Mouse (Mus musculus) myocyte (in vitro differentiated cells): ENCODE measurements around the gene Bbs1.
"Not testable (repeated sequence)": the region's sequence is repeated elsewhere in the genome, so short reads cannot be mapped to it uniquely, and the experiment has no call there.

Experiments
- CEBPB ChIP-seq: IDR thresholded peaks from 2 replicates; pipeline ENCODE4 v1.6.1; 2011; ENCODE audit warnings: mild to moderate bottlenecking, moderate library complexity; ENCODE audit not compliant: poor library complexity, insufficient read depth, severe bottlenecking
- E2F4 ChIP-seq: IDR thresholded peaks from one replicate; pipeline ENCODE4 v1.6.1; 2011; ENCODE audit warnings: mild to moderate bottlenecking, control low read depth, moderate library complexity; ENCODE audit not compliant: insufficient read depth
- MYOD1 ChIP-seq, 3 experiments: IDR thresholded peaks; one replicate each; pipeline ENCODE4 v1.6.1; 2011; ENCODE audit warnings: control low read depth in 2 of 3, low read depth in 2 of 3, mild to moderate bottlenecking in 2 of 3, moderate library complexity in 1 of 3; ENCODE audit not compliant: insufficient read length in 2 of 3, control insufficient read depth in 1 of 3
- POLR2A ChIP-seq: IDR thresholded peaks from one replicate; pipeline ENCODE4 v1.6.1; 2011; ENCODE audit warnings: low read depth, mild to moderate bottlenecking, control low read depth, moderate library complexity; ENCODE audit not compliant: insufficient read length
- POLR2AphosphoS2 ChIP-seq: IDR thresholded peaks from one replicate; pipeline ENCODE4 v1.6.1; 2011; ENCODE audit warnings: low read depth, control low read depth; ENCODE audit not compliant: insufficient read length
- REST ChIP-seq: IDR thresholded peaks from one replicate; pipeline ENCODE4 v1.6.1; 2011; ENCODE audit warnings: mild to moderate bottlenecking, control low read depth, moderate library complexity; ENCODE audit not compliant: insufficient read depth, insufficient read length
- TCF12 ChIP-seq: IDR thresholded peaks from one replicate; pipeline ENCODE4 v1.6.1; 2011; ENCODE audit warnings: mild to moderate bottlenecking, control low read depth; ENCODE audit not compliant: poor library complexity, insufficient read depth, severe bottlenecking
- USF1 ChIP-seq: IDR thresholded peaks from one replicate; pipeline ENCODE4 v1.6.1; 2011; ENCODE audit warnings: low read depth, mild to moderate bottlenecking, control low read depth, moderate library complexity

DNA sequence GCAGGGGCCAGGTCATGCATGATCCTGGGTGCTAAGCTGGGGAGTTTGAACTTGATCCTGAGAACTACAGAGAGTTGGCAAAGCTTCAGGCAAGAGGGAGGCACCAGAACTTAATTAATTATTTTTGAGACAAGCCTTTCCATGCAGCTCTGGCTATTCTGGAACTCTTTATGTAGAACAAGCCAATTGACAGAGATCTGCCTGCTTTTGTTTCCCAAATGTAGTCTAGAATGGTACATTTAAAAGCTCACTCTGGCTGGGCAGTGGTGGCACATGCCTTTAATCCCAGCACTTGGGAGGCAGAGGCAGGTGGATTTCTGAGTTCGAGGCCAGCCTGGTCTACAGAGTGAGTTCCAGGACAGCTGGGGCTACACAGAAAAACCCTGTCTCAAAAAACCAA is 31.8 kb downstream of the Bbs1 start:
- not testable (repeated sequence) for TF ChIP-seq CEBPB; USF1; POLR2A; POLR2AphosphoS2; E2F4; MYOD1 (IDR thresholded peaks at IDR 0.05; ENCODE audit: control insufficient read depth in 1 of 3, insufficient read length in 2 of 3, low read depth in 2 of 3); TCF12; REST
